Mouse (Mus musculus): ENCODE results near the gene Mrps17. TPM values are rescaled to one million over a fixed set of nuclear protein-coding genes. Genes with fewer than 3 reads are reported as not detected.

The Mrps17 gene
- polyA plus RNA-seq, 1 experiment = 83.5 TPM

- Histone ChIP-seq H3K4me3 (ENCODE audit: control insufficient read depth, insufficient read depth, low read length) (no peak overlapping the region), H3K27ac (ENCODE audit: control insufficient read depth, insufficient read depth, low read length) (no peak overlapping the region), H3K36me3 (ENCODE audit: control insufficient read depth, insufficient read depth, low read length) (no peaks in the 10 kb centered on the region), H3K4me1 (replicated peaks; ENCODE audit: control insufficient read depth, insufficient read depth, low read length) (peaks cover 6% of the 10 kb centered on the region), H3K27me3 (ENCODE audit: control insufficient read depth, insufficient read depth, low read length) (no peaks in the 10 kb centered on the region)
- WGBS = 95% methylated on average over 13 of the region's 13 CpGs
- no peak for DNase-seq
- TF ChIP-seq CTCF (IDR thresholded peaks at IDR 0.05; ENCODE audit: borderline replicate concordance, control insufficient read depth, extremely low read depth, insufficient read depth, low read length, poor library complexity) (no peak), POLR2A (IDR thresholded peaks at IDR 0.05; ENCODE audit: control insufficient read depth, extremely low read depth, insufficient read depth, low read length, poor library complexity) (no peak)
These were observed 44.7 kb downstream of the Mrps17 start for GRCm38 (mm10) chr5:129759929-129760480.

- no peak for DNase-seq
- H3K27me3 ChIP-seq (ENCODE audit: control insufficient read depth, insufficient read depth, low read length) = no peaks in the 10 kb centered on the region
- no peak overlapping the region for H3K4me3 ChIP-seq (ENCODE audit: control insufficient read depth, insufficient read depth, low read length)
- TF ChIP-seq CTCF (IDR thresholded peaks at IDR 0.05; ENCODE audit: borderline replicate concordance, control insufficient read depth, extremely low read depth, insufficient read depth, low read length, poor library complexity) (no peak), POLR2A (IDR thresholded peaks at IDR 0.05; ENCODE audit: control insufficient read depth, extremely low read depth, insufficient read depth, low read length, poor library complexity) (no peak)
- H3K27ac ChIP-seq (ENCODE audit: control insufficient read depth, insufficient read depth, low read length) = no peak overlapping the region
- peaks cover 6% of the 10 kb centered on the region for H3K4me1 ChIP-seq (replicated peaks; ENCODE audit: control insufficient read depth, insufficient read depth, low read length)
- H3K36me3 ChIP-seq (ENCODE audit: control insufficient read depth, insufficient read depth, low read length) = peaks cover 3% of the 10 kb centered on the region; the same call in 1 of the 2 replicates
- 93% methylated on average over 18 of the region's 18 CpGs for WGBS
These were observed 46.7 kb downstream of the Mrps17 start for GRCm38 (mm10) chr5:129761865-129762540.

- H3K4me1 ChIP-seq (replicated peaks; ENCODE audit: control insufficient read depth, insufficient read depth, low read length) = no peaks in the 10 kb centered on the region
- 96% methylated on average over 23 of the region's 23 CpGs for WGBS
- no peak for DNase-seq
- H3K27me3 ChIP-seq (ENCODE audit: control insufficient read depth, insufficient read depth, low read length) = no peaks in the 10 kb centered on the region
- no peak overlapping the region for H3K27ac ChIP-seq (ENCODE audit: control insufficient read depth, insufficient read depth, low read length)
- no peak overlapping the region for H3K4me3 ChIP-seq (ENCODE audit: control insufficient read depth, insufficient read depth, low read length)
- no peak for TF ChIP-seq CTCF (IDR thresholded peaks at IDR 0.05; ENCODE audit: borderline replicate concordance, control insufficient read depth, extremely low read depth, insufficient read depth, low read length, poor library complexity)
- TF ChIP-seq POLR2A (IDR thresholded peaks at IDR 0.05; ENCODE audit: control insufficient read depth, extremely low read depth, insufficient read depth, low read length, poor library complexity) = no peak
- peaks cover 6% of the 10 kb centered on the region; the same call in 1 of the 2 replicates for H3K36me3 ChIP-seq (ENCODE audit: control insufficient read depth, insufficient read depth, low read length)
These were observed 55.4 kb downstream of the Mrps17 start for GRCm38 (mm10) chr5:129770443-129771355.

Other genes with a start within 250 kb of the Mrps17 start
- 149 and 160 TPM in 2 replicates for gene Sfswap, start 214.3 kb upstream of the Mrps17 start, polyA plus RNA-seq (2012; rRNA removed)
- gene Mmp17, start 131.3 kb upstream of the Mrps17 start, polyA plus RNA-seq (2012; rRNA removed) = 3.4 and 3.5 TPM in 2 replicates
- gene Zfp11, start 45.4 kb upstream of the Mrps17 start, polyA plus RNA-seq (2012; rRNA removed) = 1.1 and 1.4 TPM in 2 replicates
- gene Sept14, start 7.0 kb upstream of the Mrps17 start, polyA plus RNA-seq (2012; rRNA removed) = 0.11 TPM in 1 of 2 replicates, not detected in the other
- gene Nipsnap2, start 9.6 kb downstream of the Mrps17 start, polyA plus RNA-seq (2012; rRNA removed) = 31.5 and 45.9 TPM in 2 replicates
- gene Psph, start 72.0 kb downstream of the Mrps17 start, polyA plus RNA-seq (2012; rRNA removed) = 32.9 and 36.8 TPM in 2 replicates
- 17.3 and 19.4 TPM in 2 replicates for gene Sumf2, start 131.5 kb downstream of the Mrps17 start, polyA plus RNA-seq (2012; rRNA removed)
- gene Chchd2, start 172.0 kb downstream of the Mrps17 start, polyA plus RNA-seq (2012; rRNA removed) = 1,121 and 1,221 TPM in 2 replicates
- 0.50 and 0.93 TPM in 2 replicates for gene Zbed5, start 180.2 kb downstream of the Mrps17 start, polyA plus RNA-seq (2012; rRNA removed)
- gene Phkg1, start 183.1 kb downstream of the Mrps17 start, polyA plus RNA-seq (2012; rRNA removed) = 1.3 and 3.6 TPM in 2 replicates
- 3.4 and 3.5 TPM in 2 replicates for gene Nupr1l, start 193.0 kb downstream of the Mrps17 start, polyA plus RNA-seq (2012; rRNA removed)
- 20.9 and 24.2 TPM in 2 replicates for gene Vkorc1l1, start 226.5 kb downstream of the Mrps17 start, polyA plus RNA-seq (2012; rRNA removed)

All from thymus, adult 2 months (tissue).